Mouse (Mus musculus): Measurements from ENCODE around the gene Ddx58. TPM values are rescaled to one million over a fixed set of nuclear protein-coding genes. Genes with fewer than 3 reads are reported as not detected.

The Ddx58 gene
- polyA plus RNA-seq, 1 experiment from 2014 or later = 3.4 TPM

- H3K9me3 ChIP-seq (ENCODE audit: control insufficient read depth, low read length) = no peaks in the 10 kb centered on the region
Measured at GRCm38 (mm10) chr4:40241928-40242327, 2.3 kb upstream of the Ddx58 start.

GRCm38 (mm10) chr4:40240272-40240744 lies 680 bp upstream of the Ddx58 start:
- Histone ChIP-seq H3K9me3 (ENCODE audit: control insufficient read depth, low read length) (no peaks in the 10 kb centered on the region), H3K27me3 (ENCODE audit: control insufficient read depth, insufficient read depth, low read length) (no peaks in the 10 kb centered on the region), H3K4me3 (ENCODE audit: low read depth, low read length) (peak overlapping the region; percentile 34; the same call in 1 of the 2 replicates), H3K4me2 (ENCODE audit: low read depth, low read length, severe bottlenecking) (peak overlapping the region; percentile 58), H3K36me3 (ENCODE audit: control insufficient read depth, insufficient read depth, low read length) (no peaks in the 10 kb centered on the region), H3K27ac (ENCODE audit: low read depth, low read length) (no peak overlapping the region), H3K9ac (ENCODE audit: low read length) (peak overlapping the region; percentile 50; the same call in 1 of the 2 replicates), H3K4me1 (replicated peaks; ENCODE audit: control insufficient read depth, insufficient read depth, low read length) (peaks cover 5% of the 10 kb centered on the region; the same call in 1 of the 2 replicates)
- ATAC-seq (replicated peaks; ENCODE audit: low FRiP score) (no peak), DNase-seq (ENCODE audit: low spot score) (no peak)
- 47% methylated on average over 5 of the region's 5 CpGs for WGBS

More at GRCm38 (mm10) chr4:40241928-40242327, 2.3 kb upstream of the Ddx58 start:
- Histone ChIP-seq H3K4me2 (ENCODE audit: low read depth, low read length, severe bottlenecking) (no peak overlapping the region), H3K36me3 (ENCODE audit: control insufficient read depth, insufficient read depth, low read length) (no peaks in the 10 kb centered on the region), H3K4me1 (replicated peaks; ENCODE audit: control insufficient read depth, insufficient read depth, low read length) (peaks cover 5% of the 10 kb centered on the region; the same call in 1 of the 2 replicates), H3K27ac (ENCODE audit: low read depth, low read length) (no peak overlapping the region), H3K27me3 (ENCODE audit: control insufficient read depth, insufficient read depth, low read length) (no peaks in the 10 kb centered on the region), H3K9ac (ENCODE audit: low read length) (no peak overlapping the region), H3K4me3 (ENCODE audit: low read depth, low read length) (no peak overlapping the region)
- WGBS = 60% methylated on average over 6 of the region's 6 CpGs
- DNase-seq (ENCODE audit: low spot score) (no peak), ATAC-seq (replicated peaks; ENCODE audit: low FRiP score) (no peak)

GRCm38 (mm10) chr4:40238483-40239408 lies 882 bp downstream of the Ddx58 start:
- Histone ChIP-seq H3K9me3 (ENCODE audit: control insufficient read depth, low read length) (no peaks in the 10 kb centered on the region), H3K4me2 (ENCODE audit: low read depth, low read length, severe bottlenecking) (peak overlapping the region; percentile 58), H3K36me3 (ENCODE audit: control insufficient read depth, insufficient read depth, low read length) (no peaks in the 10 kb centered on the region), H3K9ac (ENCODE audit: low read length) (peak overlapping the region; percentile 50; the same call in 1 of the 2 replicates), H3K27me3 (ENCODE audit: control insufficient read depth, insufficient read depth, low read length) (no peaks in the 10 kb centered on the region), H3K27ac (ENCODE audit: low read depth, low read length) (no peak overlapping the region), H3K4me1 (replicated peaks; ENCODE audit: control insufficient read depth, insufficient read depth, low read length) (peaks cover 5% of the 10 kb centered on the region; the same call in 1 of the 2 replicates), H3K4me3 (ENCODE audit: low read depth, low read length) (peak overlapping the region; percentile 34)
- WGBS = 2% methylated on average over 17 of the region's 17 CpGs
- peak; percentile 74 for ATAC-seq (replicated peaks; ENCODE audit: low FRiP score)
- no peak for DNase-seq (ENCODE audit: low spot score)

- Histone ChIP-seq H3K36me3 (ENCODE audit: control insufficient read depth, insufficient read depth, low read length) (no peaks in the 10 kb centered on the region), H3K4me2 (ENCODE audit: low read depth, low read length, severe bottlenecking) (no peak overlapping the region), H3K9me3 (ENCODE audit: control insufficient read depth, low read length) (no peaks in the 10 kb centered on the region), H3K27me3 (ENCODE audit: control insufficient read depth, insufficient read depth, low read length) (no peaks in the 10 kb centered on the region), H3K4me3 (ENCODE audit: low read depth, low read length) (no peak overlapping the region), H3K9ac (ENCODE audit: low read length) (no peak overlapping the region), H3K27ac (ENCODE audit: low read depth, low read length) (no peak overlapping the region), H3K4me1 (replicated peaks; ENCODE audit: control insufficient read depth, insufficient read depth, low read length) (peaks cover 5% of the 10 kb centered on the region; the same call in 1 of the 2 replicates)
- no peak for DNase-seq (ENCODE audit: low spot score)
- 89% methylated on average over 4 of the region's 4 CpGs for WGBS
- no peak for ATAC-seq (replicated peaks; ENCODE audit: low FRiP score)
Measured at GRCm38 (mm10) chr4:40236829-40237228, 2.8 kb downstream of the Ddx58 start.

- H3K4me2 ChIP-seq (ENCODE audit: low read depth, low read length, severe bottlenecking) = no peak overlapping the region
- H3K27me3 ChIP-seq (ENCODE audit: control insufficient read depth, insufficient read depth, low read length) = no peaks in the 10 kb centered on the region
- no peaks in the 10 kb centered on the region for H3K9me3 ChIP-seq (ENCODE audit: control insufficient read depth, low read length)
- peaks cover 5% of the 10 kb centered on the region; the same call in 1 of the 2 replicates for H3K4me1 ChIP-seq (replicated peaks; ENCODE audit: control insufficient read depth, insufficient read depth, low read length)
- DNase-seq (ENCODE audit: low spot score) (no peak), ATAC-seq (replicated peaks; ENCODE audit: low FRiP score) (no peak)
- no peak overlapping the region for H3K9ac ChIP-seq (ENCODE audit: low read length)
- no peak overlapping the region for H3K27ac ChIP-seq (ENCODE audit: low read depth, low read length)
- no peak overlapping the region for H3K4me3 ChIP-seq (ENCODE audit: low read depth, low read length)
- no peaks in the 10 kb centered on the region for H3K36me3 ChIP-seq (ENCODE audit: control insufficient read depth, insufficient read depth, low read length)
- 76% methylated on average over 6 of the region's 6 CpGs for WGBS
Measured at GRCm38 (mm10) chr4:40234256-40234655, 5.4 kb downstream of the Ddx58 start.

- Histone ChIP-seq H3K27me3 (ENCODE audit: control insufficient read depth, insufficient read depth, low read length) (no peaks in the 10 kb centered on the region), H3K4me1 (replicated peaks; ENCODE audit: control insufficient read depth, insufficient read depth, low read length) (no peaks in the 10 kb centered on the region), H3K4me3 (ENCODE audit: low read depth, low read length) (no peak overlapping the region), H3K36me3 (ENCODE audit: control insufficient read depth, insufficient read depth, low read length) (no peaks in the 10 kb centered on the region), H3K9me3 (ENCODE audit: control insufficient read depth, low read length) (no peaks in the 10 kb centered on the region), H3K4me2 (ENCODE audit: low read depth, low read length, severe bottlenecking) (no peak overlapping the region), H3K9ac (ENCODE audit: low read length) (no peak overlapping the region), H3K27ac (ENCODE audit: low read depth, low read length) (no peak overlapping the region)
- DNase-seq (ENCODE audit: low spot score) (no peak), ATAC-seq (replicated peaks; ENCODE audit: low FRiP score) (no peak)
- WGBS = 90% methylated on average over 7 of the region's 7 CpGs
Measured at GRCm38 (mm10) chr4:40233062-40233664, 6.5 kb downstream of the Ddx58 start.

- no peaks in the 10 kb centered on the region for H3K27me3 ChIP-seq (ENCODE audit: control insufficient read depth, insufficient read depth, low read length)
- H3K4me2 ChIP-seq (ENCODE audit: low read depth, low read length, severe bottlenecking) = no peak overlapping the region
- DNase-seq (ENCODE audit: low spot score) (no peak), ATAC-seq (replicated peaks; ENCODE audit: low FRiP score) (no peak)
- H3K9ac ChIP-seq (ENCODE audit: low read length) = no peak overlapping the region
- WGBS = 93% methylated on average over 6 of the region's 6 CpGs
- no peak overlapping the region for H3K4me3 ChIP-seq (ENCODE audit: low read depth, low read length)
- H3K27ac ChIP-seq (ENCODE audit: low read depth, low read length) = no peak overlapping the region
- no peaks in the 10 kb centered on the region for H3K9me3 ChIP-seq (ENCODE audit: control insufficient read depth, low read length)
- no peaks in the 10 kb centered on the region for H3K4me1 ChIP-seq (replicated peaks; ENCODE audit: control insufficient read depth, insufficient read depth, low read length)
- H3K36me3 ChIP-seq (ENCODE audit: control insufficient read depth, insufficient read depth, low read length) = no peaks in the 10 kb centered on the region
Measured at GRCm38 (mm10) chr4:40229723-40230122, 9.9 kb downstream of the Ddx58 start.

GRCm38 (mm10) chr4:40227886-40228285 lies 11.7 kb downstream of the Ddx58 start:
- Histone ChIP-seq H3K27ac (ENCODE audit: low read depth, low read length) (no peak overlapping the region), H3K4me2 (ENCODE audit: low read depth, low read length, severe bottlenecking) (no peak overlapping the region), H3K4me1 (replicated peaks; ENCODE audit: control insufficient read depth, insufficient read depth, low read length) (no peaks in the 10 kb centered on the region), H3K36me3 (ENCODE audit: control insufficient read depth, insufficient read depth, low read length) (no peaks in the 10 kb centered on the region), H3K9ac (ENCODE audit: low read length) (no peak overlapping the region), H3K9me3 (ENCODE audit: control insufficient read depth, low read length) (no peaks in the 10 kb centered on the region), H3K4me3 (ENCODE audit: low read depth, low read length) (no peak overlapping the region), H3K27me3 (ENCODE audit: control insufficient read depth, insufficient read depth, low read length) (no peaks in the 10 kb centered on the region)
- WGBS = 91% methylated on average over 7 of the region's 7 CpGs
- ATAC-seq (replicated peaks; ENCODE audit: low FRiP score) = no peak
- no peak for DNase-seq (ENCODE audit: low spot score)
